Mouse (Mus musculus): ENCODE results near the gene Ets1.
A peak's percentile ranks its signal among the peaks of the same experiment; 100 is the strongest.

Ets1 gene

GRCm38 (mm10) chr9:32730656-32731590 is 94.9 kb downstream of the Ets1 start:
- DNase-seq (ENCODE audit: low spot score in 2 of 2): no peak

GRCm38 (mm10) chr9:32731787-32732186 is 95.8 kb downstream of the Ets1 start:
- no peak for DNase-seq (ENCODE audit: low spot score in 2 of 2)

- DNase-seq (ENCODE audit: low spot score in 2 of 2): no peak
These were observed 99.0 kb downstream of the Ets1 start for GRCm38 (mm10) chr9:32735071-32735470.

- DNase-seq (ENCODE audit: low spot score in 2 of 2): peak in 1 of 2 experiments; percentile 24
These were observed 100.0 kb downstream of the Ets1 start for GRCm38 (mm10) chr9:32736051-32736450.

- no peak for DNase-seq (ENCODE audit: low spot score in 2 of 2)
These were observed 104.0 kb downstream of the Ets1 start for GRCm38 (mm10) chr9:32739988-32740387.

- DNase-seq (ENCODE audit: low spot score in 2 of 2): peak in 1 of 2 experiments; percentile 25
These were observed 104.8 kb downstream of the Ets1 start for GRCm38 (mm10) chr9:32740751-32741387.

GRCm38 (mm10) chr9:32741681-32742080 is 105.7 kb downstream of the Ets1 start:
- no peak for DNase-seq (ENCODE audit: low spot score in 2 of 2)

GRCm38 (mm10) chr9:32743157-32743556 is 107.1 kb downstream of the Ets1 start:
- DNase-seq (ENCODE audit: low spot score in 2 of 2): no peak

- DNase-seq (ENCODE audit: low spot score in 2 of 2): no peak
These were observed 107.7 kb downstream of the Ets1 start for GRCm38 (mm10) chr9:32743642-32744161.

GRCm38 (mm10) chr9:32744288-32744687 is 108.3 kb downstream of the Ets1 start:
- no peak for DNase-seq (ENCODE audit: low spot score in 2 of 2)

GRCm38 (mm10) chr9:32745079-32745763 is 109.2 kb downstream of the Ets1 start:
- DNase-seq (ENCODE audit: low spot score in 2 of 2): no peak

GRCm38 (mm10) chr9:32745998-32746397 is 110.0 kb downstream of the Ets1 start:
- no peak for DNase-seq (ENCODE audit: low spot score in 2 of 2)

- no peak for DNase-seq (ENCODE audit: low spot score in 2 of 2)
These were observed 110.6 kb downstream of the Ets1 start for GRCm38 (mm10) chr9:32746615-32747014.

GRCm38 (mm10) chr9:32747624-32748023 is 111.6 kb downstream of the Ets1 start:
- no peak for DNase-seq (ENCODE audit: low spot score in 2 of 2)

- no peak for DNase-seq (ENCODE audit: low spot score in 2 of 2)
These were observed 112.5 kb downstream of the Ets1 start for GRCm38 (mm10) chr9:32748552-32748951.

GRCm38 (mm10) chr9:32749721-32750480 is 113.9 kb downstream of the Ets1 start:
- no peak for DNase-seq (ENCODE audit: low spot score in 2 of 2)

GRCm38 (mm10) chr9:32752602-32753001 is 116.6 kb downstream of the Ets1 start:
- no peak for DNase-seq (ENCODE audit: low spot score in 2 of 2)

GRCm38 (mm10) chr9:32754311-32754710 is 118.3 kb downstream of the Ets1 start:
- DNase-seq (ENCODE audit: low spot score in 2 of 2): no peak

- DNase-seq (ENCODE audit: low spot score in 2 of 2): no peak
These were observed 120.0 kb downstream of the Ets1 start for GRCm38 (mm10) chr9:32756002-32756401.

- DNase-seq (ENCODE audit: low spot score in 2 of 2): no peak
These were observed 122.4 kb downstream of the Ets1 start for GRCm38 (mm10) chr9:32758280-32758905.

- no peak for DNase-seq (ENCODE audit: low spot score in 2 of 2)
These were observed 124.7 kb downstream of the Ets1 start for GRCm38 (mm10) chr9:32760649-32761157.
